ENCODE assay signal across 8 mouse cellular contexts in genomic region chr2:33821677-33822607, GRCm38 (mm10).
DNase-seq lines count a peak whose midpoint lies in the region; ATAC-seq and TF ChIP-seq lines count a peak whose summit lies in the region.

No protein-coding gene starts in this region.

- peak; percentile 70 for ATAC-seq in liver, embryonic 14.5 days (ENCODE audit: insufficient read depth)
- peak; percentile 75; the same call in 1 of the 2 replicates for ATAC-seq in neural tube, embryonic 12.5 days (ENCODE audit: low FRiP score, low read depth)
- peak; percentile 70; the same call in 1 of the 2 replicates for ATAC-seq in stomach, embryonic 16.5 days (ENCODE audit: insufficient read depth, low FRiP score)

- peak overlapping the region; percentile 46; the same call in 1 of the 2 replicates for H3K27ac ChIP-seq in forebrain, embryonic 10.5 days
- H3K27ac ChIP-seq in liver, embryonic 14.5 days: no peak overlapping the region
- 0 out of 2 replicates have a peak overlapping the region, but pooled peaks have one; percentile 26 for H3K27ac ChIP-seq in neural tube, embryonic 12.5 days
- H3K27ac ChIP-seq in stomach, embryonic 16.5 days (ENCODE audit: low read length): no peak overlapping the region

- TF ChIP-seq CTCF in liver, embryonic 14.5 days (IDR thresholded peaks at IDR 0.05; ENCODE audit: low read depth): peak; percentile 100

- no peaks in the 10 kb centered on the region for H3K9me3 ChIP-seq in forebrain, embryonic 10.5 days
- no peaks in the 10 kb centered on the region for H3K9me3 ChIP-seq in liver, embryonic 14.5 days (ENCODE audit: control insufficient read depth, low read length)
- H3K9me3 ChIP-seq in neural tube, embryonic 12.5 days: no peaks in the 10 kb centered on the region
- no peaks in the 10 kb centered on the region for H3K9me3 ChIP-seq in stomach, embryonic 16.5 days (replicated peaks; ENCODE audit: control insufficient read depth, low read length)

- no peak overlapping the region for H3K9ac ChIP-seq in liver, embryonic 14.5 days (replicated peaks)
- no peak overlapping the region for H3K9ac ChIP-seq in neural tube, embryonic 12.5 days
- H3K9ac ChIP-seq in stomach, embryonic 16.5 days (ENCODE audit: low read length): no peak overlapping the region

- TF ChIP-seq EP300 in liver, embryonic 14.5 days (IDR thresholded peaks at IDR 0.05; ENCODE audit: low read depth): no peak

- H3K4me2 ChIP-seq in liver, embryonic 14.5 days (ENCODE audit: low read depth): no peak overlapping the region
- no peak overlapping the region for H3K4me2 ChIP-seq in neural tube, embryonic 12.5 days (replicated peaks)
- no peak overlapping the region for H3K4me2 ChIP-seq in stomach, embryonic 16.5 days (ENCODE audit: low read depth, low read length)

- DNase-seq in CD8-positive naive resting alpha-beta T cell, adult 2 months (ENCODE audit: low read depth in 2 of 2, low spot score in 2 of 2): peak; percentile 74 to 77
- DNase-seq in c-Kit-negative CD71-positive TER-119-positive erythroid progenitor cells, embryonic 14.5 days (ENCODE audit: low read depth, low spot score): peak; percentile 70
- peak; percentile 83 for DNase-seq in forebrain, embryonic 10.5 days (ENCODE audit: extremely low spot score, low spot score)
- peak; percentile 88 to 92 for DNase-seq in heart, postnatal 10 days
- peak; percentile 69 to 91 for DNase-seq in kidney, postnatal 36 days
- peak; percentile 43 to 62 (median 60) for DNase-seq in liver, embryonic 14.5 days (ENCODE audit: low read depth in 3 of 3, low spot score in 3 of 3)

- intact Hi-C loops in heart, postnatal 10 days (cut with DNase I): loop anchor here (1.0 to 5.0 kb wide), 5 partner anchors 75 to 815 kb away; no protein-coding TSS in a partner anchor

- no peak overlapping the region for H3K4me3 ChIP-seq in forebrain, embryonic 10.5 days
- H3K4me3 ChIP-seq in liver, embryonic 14.5 days (ENCODE audit: insufficient read depth in 1 of 2, low read depth in 2 of 2, low read length in 2 of 2): no peak overlapping the region
- H3K4me3 ChIP-seq in neural tube, embryonic 12.5 days: no peak overlapping the region
- no peak overlapping the region for H3K4me3 ChIP-seq in stomach, embryonic 16.5 days (replicated peaks; ENCODE audit: low read length)

- H3K36me3 ChIP-seq in forebrain, embryonic 10.5 days (replicated peaks): peaks cover 75% of the 10 kb centered on the region
- no peaks in the 10 kb centered on the region; the same call in none of the 2 replicates for H3K36me3 ChIP-seq in liver, embryonic 14.5 days (replicated peaks; ENCODE audit: control insufficient read depth, insufficient read depth, low read depth)
- H3K36me3 ChIP-seq in neural tube, embryonic 12.5 days: peaks cover 73% of the 10 kb centered on the region
- H3K36me3 ChIP-seq in stomach, embryonic 16.5 days (ENCODE audit: control insufficient read depth, insufficient read depth, low read length): peaks cover 6% of the 10 kb centered on the region; the same call in 1 of the 2 replicates

- WGBS in forebrain, embryonic 10.5 days: 23% methylated on average over 13 of the region's 13 CpGs
- WGBS in liver, embryonic 14.5 days (ENCODE audit: insufficient replicate concordance): 34% methylated on average over 13 of the region's 13 CpGs
- WGBS in neural tube, embryonic 12.5 days: 29% methylated on average over 13 of the region's 13 CpGs
- WGBS in stomach, embryonic 16.5 days: 31% methylated on average over 13 of the region's 13 CpGs

- H3K4me1 ChIP-seq in forebrain, embryonic 10.5 days: peaks cover 14% of the 10 kb centered on the region
- H3K4me1 ChIP-seq in liver, embryonic 14.5 days (replicated peaks; ENCODE audit: control insufficient read depth in 2 of 2, insufficient read depth in 2 of 2, low read length in 1 of 2): no peaks in the 10 kb centered on the region; a peak in 3 of 4 replicates
- peaks cover 22% of the 10 kb centered on the region for H3K4me1 ChIP-seq in neural tube, embryonic 12.5 days
- no peaks in the 10 kb centered on the region for H3K4me1 ChIP-seq in stomach, embryonic 16.5 days (ENCODE audit: control insufficient read depth, insufficient read depth, low read length)

- no peaks in the 10 kb centered on the region for H3K27me3 ChIP-seq in forebrain, embryonic 10.5 days (ENCODE audit: poor library complexity, severe bottlenecking)
- no peaks in the 10 kb centered on the region for H3K27me3 ChIP-seq in liver, embryonic 14.5 days (ENCODE audit: control insufficient read depth, insufficient read depth, low read length)
- no peaks in the 10 kb centered on the region for H3K27me3 ChIP-seq in neural tube, embryonic 12.5 days (replicated peaks)
- H3K27me3 ChIP-seq in stomach, embryonic 16.5 days (ENCODE audit: control insufficient read depth, insufficient read depth, low read length): no peaks in the 10 kb centered on the region

Comparison
In these comparisons a context has a peak if more than half of its experiments do, and no peak if none do; other contexts are left out.
1. H3K27ac ChIP-seq: peak in forebrain, embryonic 10.5 days (single experiment) and neural tube, embryonic 12.5 days (single experiment); none in liver, embryonic 14.5 days (single experiment) and stomach, embryonic 16.5 days (single experiment).
2. Peak in every context shown above with its lines, with median percentiles within 50 percentile points of each other: DNase-seq and ATAC-seq.